Mouse (Mus musculus) central nervous system, embryonic 18 days (tissue): ENCODE results near the gene Otud4. TPM values are rescaled to one million over a fixed set of nuclear protein-coding genes. Genes with fewer than 3 reads are reported as not detected.

ENCODE experiments used
- polyA plus RNA-seq: library from polyadenylated mRNA; depleted of rRNA; stranded (reverse); fragments of >200 nt; gene quantifications from 2 replicates; pipeline ENCODE4 v1.2.3, GENCODE M21; 2012; rRNA removed

Gene Otud4
- 27.0 and 27.5 TPM in 2 replicates for polyA plus RNA-seq

DNA sequence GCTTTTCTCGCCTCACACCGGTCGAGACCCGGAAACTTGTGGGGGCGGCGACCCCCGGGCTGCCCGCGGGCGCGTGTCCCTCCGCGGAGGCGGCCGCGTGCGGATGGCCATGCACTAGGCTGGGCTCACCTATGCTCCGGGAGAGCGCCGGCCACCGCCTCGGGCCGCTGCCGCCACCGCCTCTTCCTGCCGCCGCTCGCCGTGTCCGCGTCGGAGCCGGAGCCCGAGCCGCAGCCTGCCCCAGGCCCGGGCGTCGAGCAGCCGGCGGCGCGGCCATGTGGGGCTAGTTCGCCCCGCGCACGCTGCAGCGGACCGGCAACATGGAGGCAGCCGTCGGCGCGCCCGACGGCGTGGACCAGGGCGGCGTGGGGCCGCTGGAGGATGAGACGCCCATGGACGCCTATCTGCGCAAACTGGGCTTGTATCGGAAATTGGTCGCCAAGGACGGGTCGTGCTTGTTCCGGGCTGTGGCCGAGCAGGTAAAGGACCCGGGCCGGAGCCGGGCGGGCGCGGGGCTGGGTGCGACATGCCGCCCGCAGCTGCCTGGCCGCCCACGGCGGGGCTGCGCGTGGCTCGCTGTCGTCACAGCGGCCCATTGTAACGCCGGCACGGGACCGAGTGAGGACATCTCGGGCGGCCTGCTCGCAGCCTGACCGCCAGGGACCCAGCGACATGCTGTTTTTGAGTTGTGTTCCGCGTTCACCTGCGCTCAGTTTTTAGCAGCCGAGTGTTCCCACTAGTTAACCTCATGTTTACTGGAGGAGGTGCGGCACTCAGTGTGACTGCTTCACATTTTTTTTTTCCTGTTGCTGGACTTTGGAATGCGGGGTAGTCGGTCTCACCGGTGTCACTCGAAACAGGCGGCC, at the start of gene Otud4:
Gene Otud4 (plus strand): TSS at position 33 of the 866 bp plus-strand sequence.

DNA sequence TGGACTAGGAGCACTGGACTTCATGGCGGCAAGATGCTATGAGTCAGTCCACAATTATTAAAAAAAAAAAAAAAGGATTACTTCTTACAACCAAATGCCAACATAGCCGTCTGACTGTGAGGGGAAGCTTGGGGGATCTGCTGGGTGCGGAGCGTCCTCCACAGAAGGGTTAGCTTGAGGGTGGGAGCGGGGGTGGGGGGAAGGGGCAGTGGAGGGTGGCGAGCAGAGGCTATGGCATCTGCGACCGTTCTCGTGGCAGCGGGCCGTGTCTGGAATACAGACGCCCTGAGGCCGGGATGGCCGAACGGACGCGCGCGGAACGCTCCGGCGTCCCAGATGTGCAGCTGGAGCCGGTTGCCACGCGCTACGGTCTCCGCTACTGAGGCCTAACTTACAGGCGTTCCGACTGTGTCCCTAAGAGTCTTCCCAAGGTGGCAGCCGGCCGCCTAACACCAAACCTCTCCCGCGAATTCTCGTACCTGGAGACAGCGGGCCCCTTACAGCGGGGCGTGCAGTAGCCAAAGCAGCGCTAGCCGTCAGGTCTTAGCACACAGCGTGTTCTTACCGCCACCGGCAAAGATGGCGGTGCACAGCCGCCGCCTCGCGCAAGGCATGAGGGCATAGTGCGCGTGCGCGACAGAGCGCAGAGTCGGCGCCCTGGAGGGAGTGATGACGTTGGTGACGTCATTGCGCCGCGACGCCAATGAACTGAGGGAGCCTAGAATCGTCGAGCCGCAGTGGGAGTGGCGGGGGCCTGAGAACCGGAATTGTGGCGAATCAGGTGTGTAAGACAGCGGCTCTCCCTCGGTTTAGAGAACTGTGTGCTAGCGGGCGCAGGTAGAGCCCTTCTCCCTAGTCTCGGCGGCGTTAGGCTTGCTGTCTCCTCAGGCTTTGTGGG, 71.9 kb downstream of the Otud4 start, which contains the start of the genes Abce1 and Anapc10:
Gene Abce1 (minus strand): TSS at position 677 of the 898 bp plus-strand sequence.
Gene Anapc10 (plus strand): TSS at position 757 of the 898 bp plus-strand sequence.

Other genes starting within 250 kb of the Otud4 start
- 46.0 and 48.8 TPM in 2 replicates for gene Smad1, start 240.1 kb upstream of the Otud4 start, polyA plus RNA-seq
- 56.2 and 61.7 TPM in 2 replicates for gene Abce1, start 72.1 kb downstream of the Otud4 start, polyA plus RNA-seq
- gene Anapc10, start 72.2 kb downstream of the Otud4 start, polyA plus RNA-seq: 15.0 and 15.9 TPM in 2 replicates